Mouse (Mus musculus) colon, adult 2 months (tissue): ENCODE results near the gene Trpm6. TPM values are rescaled to one million over a fixed set of nuclear protein-coding genes. Genes with fewer than 3 reads are reported as not detected.

Experiments
- polyA plus RNA-seq: library from polyadenylated mRNA; depleted of rRNA; stranded (reverse); fragments of >200 nt; gene quantifications from 2 replicates; pipeline ENCODE4 v1.2.3, GENCODE M21; 2012; rRNA removed

Gene Trpm6
- 9.1 and 10.0 TPM in 2 replicates for polyA plus RNA-seq

DNA sequence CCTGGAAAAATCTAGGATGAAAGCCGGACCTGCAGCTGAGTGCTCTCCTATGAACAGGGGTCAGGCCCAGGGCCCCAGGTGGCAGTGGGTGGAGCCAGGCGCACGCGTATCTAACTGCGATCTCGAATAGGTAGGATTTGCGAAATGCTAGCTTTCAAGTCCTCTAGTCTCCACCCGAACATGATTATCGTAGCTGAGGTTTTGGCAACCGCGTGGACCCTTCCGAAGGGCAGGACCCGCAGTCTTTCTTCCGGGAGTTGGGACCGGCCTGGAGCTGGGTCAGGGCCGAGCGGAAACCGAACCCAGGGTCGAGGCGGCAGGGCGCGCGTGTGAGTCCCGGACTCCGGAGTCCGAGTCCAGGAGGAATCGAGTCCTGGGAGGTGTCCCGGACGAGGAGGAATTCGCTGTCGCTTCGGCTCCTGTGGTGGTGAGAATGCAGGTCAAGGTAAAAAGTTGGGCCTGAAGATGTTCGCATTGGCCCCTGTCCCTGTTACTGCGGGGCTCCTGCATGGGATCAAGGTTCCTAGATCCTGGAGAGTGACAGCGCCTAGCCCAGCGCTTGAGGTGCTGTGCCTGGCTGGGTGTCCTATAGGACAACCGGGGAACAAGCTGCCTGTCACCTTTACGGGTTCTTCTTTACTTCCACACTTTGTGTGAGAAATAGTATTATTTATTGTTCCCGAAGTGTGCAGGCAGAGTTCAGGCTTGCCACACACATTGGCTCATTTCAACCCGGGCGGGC is at the start of gene Trpm6:
Trpm6 (plus strand) TSS at position 386 of the 742 bp plus-strand sequence.

GRCm38 (mm10) chr19:18712866-18713300 is 36.9 kb upstream of the Trpm6 start, which contains the start of gene D030056L22Rik:
D030056L22Rik (plus strand) TSS chr19:18713193.

Other genes with a start within 250 kb of the Trpm6 start
- 63.1 and 67.4 TPM in 2 replicates for gene Ostf1, start 118.2 kb upstream of the Trpm6 start, polyA plus RNA-seq
- 3.3 and 4.1 TPM in 2 replicates for gene Nmrk1, start 118.0 kb upstream of the Trpm6 start, polyA plus RNA-seq
- gene Carnmt1, start 79.2 kb upstream of the Trpm6 start, polyA plus RNA-seq, result 8.5 and 9.9 TPM in 2 replicates
- 13.3 and 13.4 TPM in 2 replicates for gene D030056L22Rik, start 36.8 kb upstream of the Trpm6 start, polyA plus RNA-seq